Mouse (Mus musculus) embryonic fibroblast, embryonic 13.5 days (primary cell): ENCODE measurements around the gene Unk. TPM values are rescaled to one million over a fixed set of nuclear protein-coding genes. Genes with fewer than 3 reads are reported as not detected.

Experiments used
- H3K27ac ChIP-seq: 2 replicates; pipeline ENCODE4 v1.5.1; 2012; ENCODE audit warnings: low read length, control low read depth, inconsistent platforms; ENCODE audit not compliant: insufficient read depth
- H3K4me1 ChIP-seq: 2 replicates; pipeline ENCODE4 v1.6.1; 2011; ENCODE audit warnings: low read length; ENCODE audit not compliant: control insufficient read depth, insufficient read depth
- H3K4me3 ChIP-seq: 2 replicates; pipeline ENCODE4 v1.5.1; 2011; ENCODE audit warnings: mild to moderate bottlenecking, control low read depth, low read length; ENCODE audit not compliant: insufficient read depth
- CTCF ChIP-seq: IDR thresholded peaks from 2 replicates; pipeline ENCODE4 v1.5.1; 2011; ENCODE audit warnings: mild to moderate bottlenecking, control low read depth, low read length, moderate library complexity, borderline replicate concordance; ENCODE audit not compliant: insufficient read depth
- POLR2A ChIP-seq: IDR thresholded peaks from 2 replicates; pipeline ENCODE4 v1.6.1; 2011; ENCODE audit warnings: low read depth, mild to moderate bottlenecking, control low read depth, low read length, moderate library complexity
- polyA plus RNA-seq: library from polyadenylated mRNA; stranded (reverse); fragments of >200 nt; gene quantifications from 2 replicates; pipeline ENCODE4 v1.2.4, GENCODE M21; 2011; ENCODE audit warnings: low read depth; ENCODE audit not compliant: missing spikeins, insufficient read length

The Unk gene
- polyA plus RNA-seq, 1 experiment = 18.8 TPM

DNA sequence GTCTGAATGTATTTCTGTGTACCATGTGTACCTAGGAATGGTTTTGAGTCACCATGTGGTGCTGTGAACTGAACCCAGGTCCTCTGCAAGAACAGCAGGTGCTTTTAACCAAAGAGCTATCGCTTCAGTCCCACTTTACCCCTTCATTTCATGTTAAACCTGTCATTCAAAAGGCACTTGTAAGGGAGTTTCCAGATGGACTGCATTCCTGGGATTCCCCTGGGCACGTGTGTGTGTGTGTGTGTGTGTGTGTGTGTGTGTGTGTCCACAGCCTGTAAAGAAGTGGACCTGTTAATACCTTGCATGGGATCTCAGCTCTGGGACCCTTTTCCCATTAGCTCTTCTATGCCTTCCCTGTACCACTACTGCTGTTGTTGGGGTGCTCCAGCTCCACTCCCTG is 19.5 kb downstream of the Unk start:
- no peaks in the 10 kb centered on the region for H3K4me1 ChIP-seq
- H3K27ac ChIP-seq = no peak overlapping the region
- TF ChIP-seq POLR2A = no peak
- no peak for TF ChIP-seq CTCF

DNA sequence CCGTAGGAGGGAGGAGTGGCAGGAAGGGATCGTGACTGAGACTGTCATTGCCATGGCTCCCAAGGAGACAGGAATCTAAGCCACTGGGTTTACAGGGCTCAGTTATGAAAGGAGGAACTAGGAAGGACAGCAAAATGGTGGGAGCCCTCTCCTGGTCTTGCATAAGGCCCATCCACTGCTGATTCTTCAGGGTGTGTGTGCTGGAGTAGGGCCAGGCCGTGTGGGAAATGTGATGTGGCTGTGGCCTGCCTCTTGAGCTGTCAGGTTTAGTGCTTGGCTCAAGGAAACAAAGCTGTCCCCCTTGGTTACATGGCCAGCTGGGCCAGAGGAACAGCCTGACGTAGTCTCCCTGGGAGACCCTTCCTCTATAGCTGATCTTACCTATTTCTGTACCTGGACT is 20.1 kb downstream of the Unk start:
- H3K4me3 ChIP-seq = no peak overlapping the region
- TF ChIP-seq POLR2A (no peak), CTCF (no peak)
- H3K4me1 ChIP-seq = no peaks in the 10 kb centered on the region
- H3K27ac ChIP-seq = no peak overlapping the region

More for the DNA sequence above, 19.5 kb downstream of the Unk start:
- H3K4me3 ChIP-seq = no peak overlapping the region

DNA sequence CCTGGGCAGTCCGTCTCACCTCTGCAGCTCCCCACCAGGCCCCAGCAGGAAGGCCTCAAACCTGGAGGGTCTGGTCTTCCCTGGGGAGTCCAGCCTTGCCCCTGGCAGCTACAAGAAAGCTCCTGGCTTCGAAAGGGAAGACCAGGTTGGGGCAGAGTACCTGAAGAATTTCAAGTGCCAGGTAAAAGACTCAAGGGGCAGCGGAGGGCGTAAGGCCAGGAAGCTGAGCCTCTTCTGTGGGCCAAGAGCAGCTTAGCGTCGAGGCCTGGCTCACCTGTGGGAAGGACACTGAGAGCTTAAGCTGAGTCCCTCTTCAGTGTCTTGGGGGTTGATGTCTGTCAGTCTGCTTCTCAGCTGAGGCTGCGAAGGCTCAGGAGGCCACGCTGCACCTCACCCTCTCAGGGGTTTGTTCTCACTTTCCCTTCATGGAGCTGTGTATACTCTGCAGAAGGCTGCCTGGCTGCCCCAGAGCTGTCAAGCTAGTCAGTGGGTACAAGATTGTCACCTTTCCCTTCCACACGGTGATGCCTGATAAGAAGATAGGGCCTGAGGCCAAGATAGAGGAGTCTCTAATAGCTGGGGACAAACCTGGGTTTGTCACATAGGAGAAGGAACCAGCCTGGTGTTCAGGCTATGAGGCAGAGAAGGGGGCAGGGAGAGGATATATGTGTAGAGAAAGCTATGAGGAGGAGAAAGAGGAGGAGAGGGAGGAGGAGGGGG is 23.5 kb downstream of the Unk start:
- Histone ChIP-seq H3K4me1 (no peaks in the 10 kb centered on the region), H3K4me3 (no peak overlapping the region), H3K27ac (no peak overlapping the region)
- TF ChIP-seq CTCF = no peak
- TF ChIP-seq POLR2A = no peak

DNA sequence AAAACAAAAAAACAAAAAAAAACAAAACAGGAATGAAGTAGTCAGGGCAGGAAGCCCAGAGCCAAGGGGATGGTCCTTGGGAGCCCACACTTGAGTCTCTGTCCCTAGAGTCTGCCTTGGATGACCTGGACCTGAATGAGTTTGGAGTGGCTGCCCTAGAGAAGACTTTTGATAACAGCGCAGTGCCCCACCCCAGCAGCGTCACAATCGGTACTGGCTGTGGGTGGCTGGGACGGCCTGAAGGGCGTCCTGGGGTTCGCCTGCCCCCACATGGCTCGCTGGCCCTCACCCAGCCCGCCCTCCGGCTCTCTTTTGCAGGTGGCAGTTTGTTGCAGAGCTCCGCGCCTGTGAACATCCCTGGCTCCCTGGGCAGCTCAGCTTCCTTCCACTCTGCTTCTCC is 25.8 kb downstream of the Unk start:
- TF ChIP-seq POLR2A = no peak
- TF ChIP-seq CTCF = no peak
- Histone ChIP-seq H3K27ac (no peak overlapping the region), H3K4me3 (no peak overlapping the region), H3K4me1 (no peaks in the 10 kb centered on the region)

DNA sequence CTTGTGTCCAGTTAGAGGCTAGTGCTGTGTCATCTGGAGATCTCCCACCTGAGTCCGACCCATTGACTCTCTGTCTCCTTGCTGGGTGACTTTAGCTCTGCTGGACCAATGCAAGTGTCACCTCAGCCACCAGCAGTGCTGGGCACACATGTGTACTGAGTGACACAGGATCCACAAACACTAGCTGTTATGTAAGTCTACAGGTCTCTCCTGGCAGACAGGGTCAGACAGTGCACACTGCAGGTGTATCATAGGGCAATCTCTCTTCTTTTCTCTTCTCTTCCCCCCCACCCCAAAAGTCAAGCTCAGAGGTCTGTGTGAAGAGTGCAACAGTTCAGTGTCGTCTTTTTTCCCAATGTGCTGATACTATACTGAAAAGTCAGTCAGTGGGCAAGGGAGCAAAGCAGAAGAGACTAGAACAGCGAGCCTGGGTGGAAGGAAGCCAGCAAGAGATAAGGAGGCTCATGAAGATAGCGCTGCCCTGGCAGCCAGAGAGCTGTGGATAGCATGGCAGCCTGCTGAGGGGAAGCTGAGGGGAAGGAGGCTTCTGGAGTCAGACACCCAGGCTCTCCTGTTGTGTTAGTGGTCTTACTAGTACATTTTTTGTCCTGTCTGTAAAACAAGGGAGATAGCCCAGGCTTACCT is 27.2 kb downstream of the Unk start:
- no peak overlapping the region for H3K4me3 ChIP-seq
- no peak overlapping the region for H3K27ac ChIP-seq
- TF ChIP-seq POLR2A = no peak
- no peak for TF ChIP-seq CTCF
- H3K4me1 ChIP-seq = no peaks in the 10 kb centered on the region

DNA sequence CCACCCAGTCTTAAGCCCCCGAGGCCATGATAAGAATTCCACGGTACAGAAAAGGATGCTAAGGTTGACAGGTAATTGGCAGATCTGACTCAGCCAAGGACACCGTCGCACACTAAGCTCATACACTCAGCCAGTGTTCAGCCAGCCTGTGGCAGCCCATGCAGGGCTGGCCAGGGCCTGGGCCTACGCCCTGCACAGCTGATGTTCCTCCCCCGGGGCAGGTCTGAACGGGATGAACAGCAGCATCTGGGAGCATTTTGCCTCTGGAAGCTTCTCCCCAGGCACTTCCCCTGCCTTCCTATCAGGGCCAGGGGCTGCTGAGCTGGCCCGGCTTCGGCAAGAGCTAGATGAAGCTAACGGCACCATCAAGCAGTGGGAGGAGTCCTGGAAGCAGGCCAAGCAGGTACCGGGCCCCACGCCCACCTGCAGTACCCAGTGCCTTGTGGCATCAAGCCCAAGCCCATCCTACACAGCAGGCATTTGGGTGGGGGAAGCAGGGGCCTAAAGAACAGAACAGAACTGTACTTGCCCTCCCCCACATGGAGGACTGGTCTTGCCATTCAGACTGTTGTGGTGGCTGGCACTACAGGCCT is 28.0 kb downstream of the Unk start:
- Histone ChIP-seq H3K4me3 (no peak overlapping the region), H3K27ac (no peak overlapping the region), H3K4me1 (no peaks in the 10 kb centered on the region)
- no peak for TF ChIP-seq CTCF
- TF ChIP-seq POLR2A = no peak

DNA sequence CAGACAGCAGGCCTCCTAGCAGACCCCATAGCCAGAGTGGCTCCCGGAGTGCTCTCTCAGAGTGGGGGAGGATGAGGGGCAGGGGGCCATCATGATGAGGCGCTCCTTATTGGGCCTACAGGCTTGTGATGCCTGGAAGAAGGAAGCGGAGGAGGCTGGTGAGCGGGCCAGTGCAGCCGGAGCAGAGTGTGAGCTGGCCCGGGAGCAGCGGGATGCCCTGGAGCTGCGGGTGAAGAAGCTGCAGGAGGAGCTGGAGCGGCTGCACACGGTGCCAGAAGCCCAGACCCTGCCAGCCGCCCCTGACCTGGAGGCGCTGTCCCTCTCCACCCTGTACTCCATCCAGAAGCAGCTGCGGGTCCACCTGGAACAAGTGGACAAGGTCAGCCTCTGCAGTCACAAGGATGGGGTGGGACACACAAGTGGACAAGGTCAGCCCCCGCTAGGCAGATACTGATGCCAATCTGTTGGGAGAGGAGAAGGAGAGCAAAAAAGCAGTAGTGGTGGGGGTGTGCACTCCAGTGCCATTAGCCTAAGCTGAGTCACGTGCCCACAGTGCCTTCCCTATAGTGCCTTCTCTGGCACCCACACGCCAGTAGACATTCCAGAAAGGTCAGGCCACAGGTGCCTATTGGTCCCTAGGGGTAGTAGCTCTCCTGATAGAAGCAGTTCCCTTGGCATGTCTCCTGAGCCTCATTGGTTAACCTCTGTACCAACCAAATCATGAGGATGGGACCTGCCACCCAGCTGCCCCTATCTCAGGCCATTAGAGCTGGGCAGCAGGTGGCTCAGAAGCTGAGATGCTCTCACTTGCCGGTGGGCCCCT is 29.0 kb downstream of the Unk start:
- H3K4me3 ChIP-seq = no peak overlapping the region
- H3K27ac ChIP-seq = no peak overlapping the region
- TF ChIP-seq CTCF = no peak
- TF ChIP-seq POLR2A = no peak
- no peaks in the 10 kb centered on the region for H3K4me1 ChIP-seq

DNA sequence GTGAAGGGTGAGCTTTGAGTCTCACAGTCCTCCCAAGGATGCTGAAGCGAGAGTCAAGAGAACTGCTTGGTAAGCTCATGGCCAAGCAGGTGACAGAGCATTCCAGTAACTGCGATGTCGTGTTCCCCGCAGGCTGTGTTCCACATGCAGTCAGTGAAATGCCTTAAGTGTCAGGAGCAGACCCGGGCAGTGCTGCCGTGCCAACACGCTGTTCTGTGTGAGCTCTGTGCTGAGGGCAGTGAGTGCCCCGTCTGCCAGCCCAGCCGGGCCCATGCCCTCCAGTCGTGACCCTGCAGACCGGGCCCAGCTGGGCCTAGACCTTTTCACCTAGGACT is 29.5 kb downstream of the Unk start:
- TF ChIP-seq CTCF (no peak), POLR2A (no peak)
- H3K4me3 ChIP-seq = no peak overlapping the region

DNA sequence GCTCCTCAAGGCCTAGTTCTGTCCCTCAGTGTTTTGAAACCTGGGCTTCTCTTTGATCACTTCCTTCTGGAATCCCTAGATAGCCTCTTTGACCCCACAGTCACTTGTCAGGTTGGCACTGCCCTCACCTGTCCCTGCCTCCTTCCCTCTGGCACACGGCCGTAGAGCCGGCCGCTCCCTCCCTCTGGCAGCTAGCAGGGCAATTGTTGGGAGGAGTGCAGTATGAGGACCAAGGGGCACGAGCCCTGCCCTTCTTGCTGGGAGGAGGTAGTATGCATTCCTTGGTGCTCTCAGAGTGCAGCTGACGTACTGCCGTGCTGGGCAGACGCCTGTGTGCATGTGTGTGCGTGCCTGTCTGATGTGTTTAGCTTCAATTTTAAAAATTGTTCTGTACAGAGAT is 30.5 kb downstream of the Unk start:
- Histone ChIP-seq H3K4me1 (no peaks in the 10 kb centered on the region), H3K4me3 (no peak overlapping the region), H3K27ac (no peak overlapping the region)
- TF ChIP-seq POLR2A (no peak), CTCF (no peak)

More for the DNA sequence above, 29.5 kb downstream of the Unk start:
- H3K27ac ChIP-seq = no peak overlapping the region
- H3K4me1 ChIP-seq = no peaks in the 10 kb centered on the region
